ENCODE assay signal across 10 mouse cellular contexts in the genomic region with DNA sequence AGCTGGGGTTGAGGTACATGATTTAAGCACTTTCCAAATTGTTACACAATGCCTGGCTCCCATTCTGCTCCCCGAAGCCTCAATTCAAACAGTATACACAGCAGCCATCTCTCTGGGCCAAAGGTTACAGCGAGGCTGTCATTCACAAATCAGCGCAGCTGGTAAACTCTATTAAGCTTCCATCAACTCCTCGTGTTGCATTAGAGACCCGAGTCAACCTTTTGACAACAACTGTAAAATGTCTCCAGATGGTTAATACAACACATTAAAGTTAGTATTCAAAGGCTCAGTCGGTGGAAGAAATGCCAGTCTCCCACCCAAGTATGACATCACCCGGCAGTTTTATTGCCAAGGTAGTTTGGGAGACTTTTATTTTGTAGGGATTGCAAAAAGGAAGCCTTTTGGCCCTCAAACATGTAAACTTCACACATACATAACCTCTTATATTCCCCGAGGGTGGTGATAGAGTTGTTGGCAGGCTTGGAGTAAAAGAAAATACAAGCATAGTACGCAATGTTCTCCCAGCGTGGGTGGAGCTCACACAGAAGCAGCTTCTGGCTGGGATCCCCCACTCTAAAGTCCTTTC.
A peak's percentile ranks its signal among the peaks of the same experiment; 100 is the strongest.
DNase-seq lines count a peak whose midpoint lies in the region; ATAC-seq and TF ChIP-seq lines count a peak whose summit lies in the region.
"Had no signal": no experiment of that assay in that cellular context is flagged by ENCODE, and none has a peak within 500 bp of the region (broad histone marks: within the 10 kb centered on the region; RNA-seq: fewer than 3 reads in every experiment).

No protein-coding gene starts in this region.

- H3K27ac ChIP-seq in kidney, adult 2 months (ENCODE audit: insufficient read depth, low read depth, low read length) = no peak overlapping the region
- no peak overlapping the region; the same call in none of the 2 replicates for H3K27ac ChIP-seq in forebrain, embryonic 14.5 days (ENCODE audit: low read depth, low read length)
- H3K27ac ChIP-seq in stomach, postnatal 0 days (replicated peaks) = no peak overlapping the region; the same call in 1 of the 2 replicates

- DNase-seq in kidney, adult 2 months = peak; percentile 10
- DNase-seq in kidney, postnatal 25 days = no peak
- DNase-seq in Muller cell, postnatal 12 days (ENCODE audit: inconsistent ontology term) = peak; percentile 43
- peak; percentile 87 for DNase-seq in forebrain, embryonic 14.5 days (ENCODE audit: low spot score)
- peak; percentile 70 for DNase-seq in hindlimb bud, embryonic 11.5 days (ENCODE audit: extremely low spot score, low read depth, low spot score)
- no peak for DNase-seq in stomach, postnatal 0 days (ENCODE audit: low spot score)
- DNase-seq in spleen, postnatal 36 days (ENCODE audit: low spot score in 2 of 2) = no peak
- no peak for DNase-seq in urinary bladder, postnatal 10 days (ENCODE audit: low spot score)

- TF ChIP-seq POLR2A in kidney, adult 2 months (IDR thresholded peaks at IDR 0.05; ENCODE audit: low read depth, low read length) = no peak

- H3K4me2 ChIP-seq in forebrain, embryonic 14.5 days (ENCODE audit: low read length) = no peak overlapping the region
- H3K4me2 ChIP-seq in stomach, postnatal 0 days (replicated peaks; ENCODE audit: low read depth) = no peak overlapping the region

- H3K27me3 ChIP-seq in kidney, adult 2 months (replicated peaks; ENCODE audit: control insufficient read depth, insufficient read depth, low read length) = no peaks in the 10 kb centered on the region
- no peaks in the 10 kb centered on the region for H3K27me3 ChIP-seq in forebrain, embryonic 14.5 days (replicated peaks; ENCODE audit: control insufficient read depth, insufficient read depth, low read length)
- H3K27me3 ChIP-seq in stomach, postnatal 0 days (ENCODE audit: control insufficient read depth, insufficient read depth, low read length) = no peaks in the 10 kb centered on the region

- H3K36me3 ChIP-seq in kidney, adult 2 months (ENCODE audit: control insufficient read depth, insufficient read depth, low read length) = no peaks in the 10 kb centered on the region
- H3K36me3 ChIP-seq in forebrain, embryonic 14.5 days (ENCODE audit: control insufficient read depth, insufficient read depth, low read length) = no peaks in the 10 kb centered on the region
- no peaks in the 10 kb centered on the region for H3K36me3 ChIP-seq in stomach, postnatal 0 days (ENCODE audit: control insufficient read depth, insufficient read depth, low read length)
- H3K36me3 ChIP-seq: G1E had no signal

- ATAC-seq in forebrain, embryonic 14.5 days = peak; percentile 73
- ATAC-seq in stomach, postnatal 0 days (ENCODE audit: low FRiP score, low TSS enrichment) = peak; percentile 73; the same call in 1 of the 2 replicates

- 41% methylated on average over 10 of the region's 10 CpGs for WGBS in kidney, adult 2 months
- WGBS in forebrain, embryonic 14.5 days = 15% methylated on average over 10 of the region's 10 CpGs
- 27% methylated on average over 10 of the region's 10 CpGs for WGBS in stomach, postnatal 0 days

- no peak overlapping the region for H3K4me3 ChIP-seq in kidney, adult 2 months (ENCODE audit: insufficient read depth, low read depth, low read length)
- no peak overlapping the region for H3K4me3 ChIP-seq in forebrain, embryonic 14.5 days (ENCODE audit: low read depth, low read length)
- H3K4me3 ChIP-seq in stomach, postnatal 0 days (ENCODE audit: low read depth, low read length) = no peak overlapping the region
- H3K4me3 ChIP-seq: erythroblast, embryonic 14.5 days had no signal

- no peak overlapping the region for H3K9ac ChIP-seq in forebrain, embryonic 14.5 days (ENCODE audit: low read length)
- no peak overlapping the region for H3K9ac ChIP-seq in stomach, postnatal 0 days (ENCODE audit: low read length)

- no peaks in the 10 kb centered on the region for H3K9me3 ChIP-seq in forebrain, embryonic 14.5 days (replicated peaks; ENCODE audit: control insufficient read depth, low read length)
- no peaks in the 10 kb centered on the region for H3K9me3 ChIP-seq in stomach, postnatal 0 days (ENCODE audit: control insufficient read depth, low read length)

- no peak for TF ChIP-seq EP300 in stomach, postnatal 0 days (optimal IDR thresholded peaks at IDR 0.05)

- no peak for TF ChIP-seq CTCF in kidney, adult 2 months (conservative IDR thresholded peaks at IDR 0.05; ENCODE audit: insufficient read depth, insufficient read length, low read depth, low read length)
- TF ChIP-seq CTCF in stomach, postnatal 0 days (IDR thresholded peaks at IDR 0.05; ENCODE audit: low read depth) = no peak

- H3K4me1 ChIP-seq in kidney, adult 2 months (ENCODE audit: control insufficient read depth, insufficient read depth, low read length) = no peaks in the 10 kb centered on the region
- peaks cover 56% of the 10 kb centered on the region for H3K4me1 ChIP-seq in forebrain, embryonic 14.5 days (ENCODE audit: control insufficient read depth, insufficient read depth, low read length)
- H3K4me1 ChIP-seq in stomach, postnatal 0 days (replicated peaks; ENCODE audit: control insufficient read depth, insufficient read depth) = peaks cover 5% of the 10 kb centered on the region; the same call in 1 of the 2 replicates

Comparison
In these comparisons a context has a peak if more than half of its experiments do, and no peak if none do; other contexts are left out.
1. DNase-seq: peak in kidney, adult 2 months (single experiment), Muller cell, postnatal 12 days (single experiment), forebrain, embryonic 14.5 days (single experiment) and hindlimb bud, embryonic 11.5 days (single experiment); none in kidney, postnatal 25 days (0 of 2), stomach, postnatal 0 days (single experiment), spleen, postnatal 36 days (0 of 2) and urinary bladder, postnatal 10 days (single experiment).